Mouse (Mus musculus): ENCODE measurements around the gene Dhdh. TPM values are rescaled to one million over a fixed set of nuclear protein-coding genes. Genes with fewer than 3 reads are reported as not detected.
"Not testable (repeated sequence)": the region's sequence is repeated elsewhere in the genome, so short reads cannot be mapped to it uniquely, and the experiment has no call there.

Gene Dhdh
- polyA plus RNA-seq, 1 experiment from 2014 or later = 4.0 TPM

GRCm38 (mm10) chr7:45482166-45482565 lies 6.4 kb downstream of the Dhdh start:
- Histone ChIP-seq H3K9ac (ENCODE audit: low read depth, low read length) (no peak overlapping the region), H3K9me3 (ENCODE audit: control insufficient read depth, low read length) (no peaks in the 10 kb centered on the region), H3K4me2 (ENCODE audit: low read length) (no peak overlapping the region), H3K4me1 (ENCODE audit: control insufficient read depth, insufficient read depth, low read depth, low read length) (no peaks in the 10 kb centered on the region), H3K4me3 (ENCODE audit: low read length) (no peak overlapping the region), H3K27ac (ENCODE audit: low read depth, low read length) (no peak overlapping the region), H3K27me3 (replicated peaks; ENCODE audit: control insufficient read depth, insufficient read depth, low read length) (no peaks in the 10 kb centered on the region), H3K36me3 (ENCODE audit: control insufficient read depth, insufficient read depth, low read length) (no peaks in the 10 kb centered on the region)
- ATAC-seq = no peak
- 93% methylated on average over 1 of the region's 1 CpGs for WGBS

- Histone ChIP-seq H3K27ac (ENCODE audit: low read depth, low read length) (no peak within 1 kb of the TSS), H3K9me3 (ENCODE audit: control insufficient read depth, low read length) (no peaks in the 10 kb centered on the region), H3K9ac (ENCODE audit: low read depth, low read length) (no peak within 1 kb of the TSS), H3K27me3 (replicated peaks; ENCODE audit: control insufficient read depth, insufficient read depth, low read length) (no peaks in the 10 kb centered on the region), H3K4me2 (ENCODE audit: low read length) (no peak within 1 kb of the TSS), H3K4me1 (ENCODE audit: control insufficient read depth, insufficient read depth, low read depth, low read length) (no peaks in the 10 kb centered on the region), H3K4me3 (ENCODE audit: low read length) (no peak within 1 kb of the TSS), H3K36me3 (ENCODE audit: control insufficient read depth, insufficient read depth, low read length) (no peaks in the 10 kb centered on the region)
- 47% methylated on average over 15 of the region's 15 CpGs for WGBS
- ATAC-seq = peak; percentile 90
These were observed 7.2 kb downstream of the Dhdh start, which contains the start of gene Tulp2 for GRCm38 (mm10) chr7:45481374-45481927. Gene Tulp2 (plus strand): TSS chr7:45481877.

DNA sequence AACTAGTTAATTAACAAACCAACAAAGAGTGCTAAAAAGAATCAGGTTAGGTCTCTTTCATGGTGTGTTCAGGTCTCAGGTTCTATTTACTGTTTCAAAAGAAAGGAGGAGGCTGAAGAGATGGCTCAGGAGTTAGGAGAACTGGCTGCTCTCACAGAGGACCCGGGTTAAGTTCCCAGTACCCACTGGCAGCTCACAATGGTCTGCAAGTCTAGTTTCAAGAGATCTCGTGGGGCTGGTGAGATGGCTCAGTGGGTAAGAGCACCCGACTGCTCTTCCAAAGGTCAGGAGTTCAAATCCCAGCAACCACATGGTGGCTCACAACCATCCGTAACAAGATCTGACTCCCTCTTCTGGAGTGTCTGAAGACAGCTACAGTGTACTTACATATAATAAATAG lies 8.3 kb downstream of the Dhdh start:
- H3K9me3 ChIP-seq (ENCODE audit: control insufficient read depth, low read length); ATAC-seq; H3K27me3 ChIP-seq (replicated peaks; ENCODE audit: control insufficient read depth, insufficient read depth, low read length); H3K36me3 ChIP-seq (ENCODE audit: control insufficient read depth, insufficient read depth, low read length); H3K4me3 ChIP-seq (ENCODE audit: low read length); H3K4me2 ChIP-seq (ENCODE audit: low read length); H3K9ac ChIP-seq (ENCODE audit: low read depth, low read length); H3K4me1 ChIP-seq (ENCODE audit: control insufficient read depth, insufficient read depth, low read depth, low read length); H3K27ac ChIP-seq (ENCODE audit: low read depth, low read length): not testable (repeated sequence)
- WGBS = 79% methylated on average over 3 of the region's 4 CpGs

GRCm38 (mm10) chr7:45478774-45479173 lies 9.8 kb downstream of the Dhdh start:
- Histone ChIP-seq H3K27ac (ENCODE audit: low read depth, low read length) (no peak overlapping the region), H3K9me3 (ENCODE audit: control insufficient read depth, low read length) (no peaks in the 10 kb centered on the region), H3K4me1 (ENCODE audit: control insufficient read depth, insufficient read depth, low read depth, low read length) (no peaks in the 10 kb centered on the region), H3K36me3 (ENCODE audit: control insufficient read depth, insufficient read depth, low read length) (no peaks in the 10 kb centered on the region), H3K27me3 (replicated peaks; ENCODE audit: control insufficient read depth, insufficient read depth, low read length) (no peaks in the 10 kb centered on the region), H3K9ac (ENCODE audit: low read depth, low read length) (no peak overlapping the region), H3K4me3 (ENCODE audit: low read length) (no peak overlapping the region), H3K4me2 (ENCODE audit: low read length) (no peak overlapping the region)
- ATAC-seq = no peak
- 95% methylated on average over 7 of the region's 7 CpGs for WGBS

DNA sequence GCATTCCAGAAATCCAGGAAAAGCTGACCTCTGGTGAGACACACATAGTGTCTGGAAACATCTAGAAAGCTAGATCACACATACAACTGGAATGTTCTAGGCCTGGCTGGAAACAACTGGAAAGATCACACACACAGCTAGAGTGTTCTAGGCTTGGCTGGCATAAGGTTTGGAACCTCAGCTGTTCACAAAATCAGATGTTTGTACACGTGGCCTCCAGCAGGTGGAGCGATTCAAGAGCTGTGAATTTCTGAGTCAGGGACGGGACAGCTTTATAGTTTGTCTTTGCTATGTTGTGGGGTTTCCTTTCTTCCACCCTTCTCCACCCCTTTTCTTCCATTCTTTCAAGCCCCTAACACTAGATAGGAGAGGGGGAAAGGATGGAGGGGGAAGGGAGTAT lies 11.6 kb downstream of the Dhdh start:
- Histone ChIP-seq H3K27me3 (replicated peaks; ENCODE audit: control insufficient read depth, insufficient read depth, low read length) (no peaks in the 10 kb centered on the region), H3K9ac (ENCODE audit: low read depth, low read length) (no peak overlapping the region), H3K36me3 (ENCODE audit: control insufficient read depth, insufficient read depth, low read length) (no peaks in the 10 kb centered on the region), H3K4me1 (ENCODE audit: control insufficient read depth, insufficient read depth, low read depth, low read length) (no peaks in the 10 kb centered on the region), H3K27ac (ENCODE audit: low read depth, low read length) (no peak overlapping the region), H3K4me2 (ENCODE audit: low read length) (no peak overlapping the region), H3K9me3 (ENCODE audit: control insufficient read depth, low read length) (no peaks in the 10 kb centered on the region), H3K4me3 (ENCODE audit: low read length) (no peak overlapping the region)
- 8% methylated on average over 3 of the region's 3 CpGs for WGBS
- 0 out of 2 replicates have a peak, but pooled peaks have one; percentile 18 for ATAC-seq

- ATAC-seq = no peak
- Histone ChIP-seq H3K27me3 (replicated peaks; ENCODE audit: control insufficient read depth, insufficient read depth, low read length) (no peaks in the 10 kb centered on the region), H3K4me1 (ENCODE audit: control insufficient read depth, insufficient read depth, low read depth, low read length) (no peaks in the 10 kb centered on the region), H3K9me3 (ENCODE audit: control insufficient read depth, low read length) (no peaks in the 10 kb centered on the region), H3K4me3 (ENCODE audit: low read length) (no peak overlapping the region), H3K27ac (ENCODE audit: low read depth, low read length) (no peak overlapping the region), H3K9ac (ENCODE audit: low read depth, low read length) (no peak overlapping the region), H3K4me2 (ENCODE audit: low read length) (no peak overlapping the region), H3K36me3 (ENCODE audit: control insufficient read depth, insufficient read depth, low read length) (no peaks in the 10 kb centered on the region)
- WGBS = 62% methylated on average over 1 of the region's 1 CpGs
These were observed 12.2 kb downstream of the Dhdh start for GRCm38 (mm10) chr7:45476453-45476852.

DNA sequence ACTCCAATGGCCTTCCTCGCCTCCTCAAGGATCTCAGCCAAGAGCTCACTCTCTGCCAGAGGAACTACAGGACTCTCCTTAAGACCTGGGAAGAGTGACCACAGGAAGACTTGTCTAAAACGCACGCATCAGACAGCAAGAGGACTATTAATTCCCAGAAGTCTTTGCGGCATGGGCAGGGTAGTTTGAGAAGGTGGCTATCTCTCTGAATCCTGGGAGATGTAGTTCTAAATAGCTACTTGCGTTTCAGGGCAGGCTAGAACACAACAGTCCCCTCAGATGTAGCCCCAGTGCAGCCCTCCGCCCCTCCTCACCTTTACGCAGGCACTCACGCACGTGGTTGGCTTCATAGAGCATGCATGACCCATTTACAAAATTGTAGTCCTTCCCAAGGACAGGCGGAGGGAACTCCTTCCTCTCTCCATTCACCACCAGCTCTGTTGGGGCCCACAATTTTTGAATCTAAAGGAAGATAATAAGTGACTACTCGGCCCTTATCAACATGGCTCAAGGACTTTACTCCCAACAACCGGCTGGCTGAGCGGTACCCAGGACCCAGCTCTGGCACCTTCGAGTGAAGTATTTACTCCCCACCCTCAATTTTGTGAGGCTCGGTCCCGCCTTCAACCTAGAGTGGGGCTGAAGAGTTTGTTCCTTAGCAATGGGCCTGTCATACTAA lies 13.2 kb downstream of the Dhdh start:
- H3K27ac ChIP-seq (ENCODE audit: low read depth, low read length) = no peak overlapping the region
- H3K36me3 ChIP-seq (ENCODE audit: control insufficient read depth, insufficient read depth, low read length) = no peaks in the 10 kb centered on the region
- H3K9ac ChIP-seq (ENCODE audit: low read depth, low read length) = no peak overlapping the region
- H3K4me3 ChIP-seq (ENCODE audit: low read length) = no peak overlapping the region; the same call in 1 of the 2 replicates
- no peaks in the 10 kb centered on the region for H3K27me3 ChIP-seq (replicated peaks; ENCODE audit: control insufficient read depth, insufficient read depth, low read length)
- H3K4me2 ChIP-seq (ENCODE audit: low read length) = peak overlapping the region; percentile 36
- ATAC-seq = no peak
- 74% methylated on average over 16 of the region's 16 CpGs for WGBS
- H3K4me1 ChIP-seq (ENCODE audit: control insufficient read depth, insufficient read depth, low read depth, low read length) = no peaks in the 10 kb centered on the region
- H3K9me3 ChIP-seq (ENCODE audit: control insufficient read depth, low read length) = no peaks in the 10 kb centered on the region

DNA sequence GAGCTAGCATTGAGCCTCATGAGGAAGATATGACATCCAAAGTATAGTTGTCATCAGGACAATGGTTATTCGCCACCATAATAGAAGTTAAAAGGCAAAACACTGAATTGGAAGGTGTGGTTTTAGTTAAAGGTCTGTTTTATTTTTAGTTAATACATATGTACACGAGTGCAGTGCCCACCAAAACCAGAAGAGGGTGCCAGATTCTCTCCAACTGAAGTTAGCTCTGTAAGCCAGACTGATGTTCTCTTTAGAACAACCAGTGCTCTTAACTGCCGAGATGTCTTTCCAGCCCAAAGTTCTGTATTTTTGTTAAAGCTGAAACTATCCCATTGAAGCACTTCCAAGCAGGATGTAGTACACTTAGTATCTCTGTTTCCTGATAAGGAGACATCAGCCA lies 17.7 kb downstream of the Dhdh start:
- WGBS = 16% methylated on average over 3 of the region's 3 CpGs
- Histone ChIP-seq H3K4me1 (ENCODE audit: control insufficient read depth, insufficient read depth, low read depth, low read length) (peaks cover 7% of the 10 kb centered on the region), H3K36me3 (ENCODE audit: control insufficient read depth, insufficient read depth, low read length) (no peaks in the 10 kb centered on the region), H3K27me3 (replicated peaks; ENCODE audit: control insufficient read depth, insufficient read depth, low read length) (no peaks in the 10 kb centered on the region), H3K4me3 (ENCODE audit: low read length) (no peak overlapping the region), H3K9ac (ENCODE audit: low read depth, low read length) (no peak overlapping the region), H3K4me2 (ENCODE audit: low read length) (no peak overlapping the region), H3K27ac (ENCODE audit: low read depth, low read length) (no peak overlapping the region), H3K9me3 (ENCODE audit: control insufficient read depth, low read length) (no peaks in the 10 kb centered on the region)
- ATAC-seq = no peak

GRCm38 (mm10) chr7:45467090-45467670 lies 21.4 kb downstream of the Dhdh start:
- peak overlapping the region; percentile 15 for H3K9ac ChIP-seq (ENCODE audit: low read depth, low read length)
- ATAC-seq = peak; percentile 22; the same call in 1 of the 2 replicates
- peaks cover 17% of the 10 kb centered on the region for H3K4me1 ChIP-seq (ENCODE audit: control insufficient read depth, insufficient read depth, low read depth, low read length)
- peak overlapping the region; percentile 80 for H3K4me3 ChIP-seq (ENCODE audit: low read length)
- no peaks in the 10 kb centered on the region for H3K9me3 ChIP-seq (ENCODE audit: control insufficient read depth, low read length)
- no peaks in the 10 kb centered on the region for H3K27me3 ChIP-seq (replicated peaks; ENCODE audit: control insufficient read depth, insufficient read depth, low read length)
- no peak overlapping the region; the same call in 1 of the 2 replicates for H3K27ac ChIP-seq (ENCODE audit: low read depth, low read length)
- H3K4me2 ChIP-seq (ENCODE audit: low read length) = peak overlapping the region; percentile 92
- WGBS = 35% methylated on average over 7 of the region's 7 CpGs
- H3K36me3 ChIP-seq (ENCODE audit: control insufficient read depth, insufficient read depth, low read length) = no peaks in the 10 kb centered on the region; the same call in 1 of the 2 replicates
